Mouse (Mus musculus): Measurements from ENCODE around the gene Ppp1r9b. TPM values are rescaled to one million over a fixed set of nuclear protein-coding genes. Genes with fewer than 3 reads are reported as not detected.

The Ppp1r9b gene
- polyA plus RNA-seq, 1 experiment from 2014 or later, result 17.2 TPM

GRCm38 (mm10) chr11:95046980-95047680, 56.3 kb downstream of the Ppp1r9b start:
- no peaks in the 10 kb centered on the region for H3K9me3 ChIP-seq (ENCODE audit: control insufficient read depth, low read length)
- DNase-seq (ENCODE audit: low spot score) (peak; percentile 79), ATAC-seq (replicated peaks; ENCODE audit: low FRiP score) (peak; percentile 42; the same call in 1 of the 2 replicates)
- no peak overlapping the region for H3K4me3 ChIP-seq (ENCODE audit: low read depth, low read length)
- no peaks in the 10 kb centered on the region for H3K4me1 ChIP-seq (replicated peaks; ENCODE audit: control insufficient read depth, insufficient read depth, low read length)
- H3K36me3 ChIP-seq (ENCODE audit: control insufficient read depth, insufficient read depth, low read length), result no peaks in the 10 kb centered on the region
- 57% methylated on average over 9 of the region's 9 CpGs for WGBS
- no peak overlapping the region for H3K9ac ChIP-seq (ENCODE audit: low read length)
- no peaks in the 10 kb centered on the region for H3K27me3 ChIP-seq (ENCODE audit: control insufficient read depth, insufficient read depth, low read length)
- no peak overlapping the region for H3K27ac ChIP-seq (ENCODE audit: low read depth, low read length)
- no peak overlapping the region for H3K4me2 ChIP-seq (ENCODE audit: low read depth, low read length, severe bottlenecking)

GRCm38 (mm10) chr11:95053062-95053461, 62.2 kb downstream of the Ppp1r9b start:
- Histone ChIP-seq H3K4me1 (replicated peaks; ENCODE audit: control insufficient read depth, insufficient read depth, low read length) (peaks cover 4% of the 10 kb centered on the region; the same call in 1 of the 2 replicates), H3K4me3 (ENCODE audit: low read depth, low read length) (no peak overlapping the region), H3K27me3 (ENCODE audit: control insufficient read depth, insufficient read depth, low read length) (no peaks in the 10 kb centered on the region; the same call in 1 of the 2 replicates), H3K9ac (ENCODE audit: low read length) (no peak overlapping the region), H3K4me2 (ENCODE audit: low read depth, low read length, severe bottlenecking) (no peak overlapping the region), H3K36me3 (ENCODE audit: control insufficient read depth, insufficient read depth, low read length) (no peaks in the 10 kb centered on the region), H3K27ac (ENCODE audit: low read depth, low read length) (no peak overlapping the region), H3K9me3 (ENCODE audit: control insufficient read depth, low read length) (no peaks in the 10 kb centered on the region)
- no peak for ATAC-seq (replicated peaks; ENCODE audit: low FRiP score)
- WGBS, result 87% methylated on average over 9 of the region's 9 CpGs
- DNase-seq (ENCODE audit: low spot score), result no peak

Other genes with a start within 250 kb of the Ppp1r9b start
- gene Cdc34b, start 249.3 kb upstream of the Ppp1r9b start, polyA plus RNA-seq (2014; fragmentation: Nextera tagmentation; extraction: Ambion mirVana), result 0.23 TPM in 1 of 2 replicates, not detected in the other
- gene Tmem92, start 208.3 kb upstream of the Ppp1r9b start, polyA plus RNA-seq (2014; fragmentation: Nextera tagmentation; extraction: Ambion mirVana), result not detected in 2 replicates
- gene Col1a1, start 54.8 kb upstream of the Ppp1r9b start, polyA plus RNA-seq (2014; fragmentation: Nextera tagmentation; extraction: Ambion mirVana), result 163 and 164 TPM in 2 replicates
- not detected in 2 replicates for gene Hils1, start 23.4 kb upstream of the Ppp1r9b start, polyA plus RNA-seq (2014; fragmentation: Nextera tagmentation; extraction: Ambion mirVana)
- not detected in 2 replicates for gene Sgca, start 14.7 kb upstream of the Ppp1r9b start, polyA plus RNA-seq (2014; fragmentation: Nextera tagmentation; extraction: Ambion mirVana)
- 56.8 and 59.2 TPM in 2 replicates for gene Samd14, start 18.8 kb downstream of the Ppp1r9b start, polyA plus RNA-seq (2014; fragmentation: Nextera tagmentation; extraction: Ambion mirVana)
- gene Pdk2, start 50.3 kb downstream of the Ppp1r9b start, polyA plus RNA-seq (2014; fragmentation: Nextera tagmentation; extraction: Ambion mirVana), result 16.5 and 17.4 TPM in 2 replicates
- gene Itga3, start 85.8 kb downstream of the Ppp1r9b start, polyA plus RNA-seq (2014; fragmentation: Nextera tagmentation; extraction: Ambion mirVana), result 4.4 and 5.4 TPM in 2 replicates
- gene Dlx3, start 129.1 kb downstream of the Ppp1r9b start, polyA plus RNA-seq (2014; fragmentation: Nextera tagmentation; extraction: Ambion mirVana), result 1.4 TPM in 2 replicates
- gene Dlx4, start 155.2 kb downstream of the Ppp1r9b start, polyA plus RNA-seq (2014; fragmentation: Nextera tagmentation; extraction: Ambion mirVana), result 0.23 and 0.29 TPM in 2 replicates